Mouse (Mus musculus) stomach, embryonic 16.5 days (tissue): ENCODE measurements around the gene Gtf2i. TPM values are rescaled to one million over a fixed set of nuclear protein-coding genes. Genes with fewer than 3 reads are reported as not detected.

ENCODE experiments used
- ATAC-seq: fragments of 200-750 bp; cut with Nextera tagmentation; 2 replicates; pipeline ENCODE4 v1.8.0; 2017; ENCODE audit warnings: moderate number of reproducible peaks, moderate TSS enrichment; ENCODE audit not compliant: insufficient read depth, low FRiP score
- H3K27ac ChIP-seq: fragments of 300-500 bp; sonication (generic); 2 replicates; pipeline ENCODE4 v1.5.1; 2014; ENCODE audit warnings: low read length
- H3K27me3 ChIP-seq: fragments of 300-500 bp; sonication (generic); 2 replicates; pipeline ENCODE4 v1.6.1; 2014; ENCODE audit warnings: low read length, control low read depth, mixed read lengths; ENCODE audit not compliant: control insufficient read depth, insufficient read depth
- H3K36me3 ChIP-seq: fragments of 300-500 bp; sonication (generic); 2 replicates; pipeline ENCODE4 v1.6.1; 2014; ENCODE audit warnings: low read length; ENCODE audit not compliant: control insufficient read depth, insufficient read depth
- H3K4me1 ChIP-seq: fragments of 300-500 bp; sonication (generic); 2 replicates; pipeline ENCODE4 v1.6.1; 2014; ENCODE audit warnings: low read length, control low read depth, mixed read lengths; ENCODE audit not compliant: control insufficient read depth, insufficient read depth
- H3K4me2 ChIP-seq: fragments of 300-500 bp; sonication (generic); 2 replicates; pipeline ENCODE4 v1.6.1; 2014; ENCODE audit warnings: low read depth, low read length, mixed read lengths
- H3K4me3 ChIP-seq: fragments of 300-500 bp; sonication (generic); replicated peaks from 2 replicates; pipeline ENCODE4 v1.5.1; 2014; ENCODE audit warnings: mild to moderate bottlenecking, low read length
- H3K9ac ChIP-seq: fragments of 300-500 bp; sonication (generic); 2 replicates; pipeline ENCODE4 v1.6.1; 2014; ENCODE audit warnings: low read length
- H3K9me3 ChIP-seq: fragments of 300-500 bp; sonication (generic); replicated peaks from 2 replicates; pipeline ENCODE4 v1.6.1; 2016; ENCODE audit warnings: low read length, control low read depth; ENCODE audit not compliant: control insufficient read depth
- WGBS: fragments of 180-500 bp; shearing (Covaris S2); extraction: QIAGEN DNeasy Blood & Tissue Kit; methylation state at CpG from one replicate; pipeline ENCODE4 v1.1.7; 2014; 5-methylcytosine and 5-hydroxymethylcytosine counted together
- microRNA-seq: library from miRNA; unstranded; fragments of <30 nt; microRNA quantifications from one replicate; pipeline ENCODE4, GENCODE M21; 2016
- polyA plus RNA-seq: library from polyadenylated mRNA; unstranded; fragments of >200 nt; fragmentation: Nextera tagmentation; extraction: Ambion mirVana; gene quantifications from 2 replicates; pipeline ENCODE4 v1.2.1, GENCODE M21; 2015

The Gtf2i gene
- polyA plus RNA-seq, 1 experiment from 2014 or later, result 141 TPM

DNA sequence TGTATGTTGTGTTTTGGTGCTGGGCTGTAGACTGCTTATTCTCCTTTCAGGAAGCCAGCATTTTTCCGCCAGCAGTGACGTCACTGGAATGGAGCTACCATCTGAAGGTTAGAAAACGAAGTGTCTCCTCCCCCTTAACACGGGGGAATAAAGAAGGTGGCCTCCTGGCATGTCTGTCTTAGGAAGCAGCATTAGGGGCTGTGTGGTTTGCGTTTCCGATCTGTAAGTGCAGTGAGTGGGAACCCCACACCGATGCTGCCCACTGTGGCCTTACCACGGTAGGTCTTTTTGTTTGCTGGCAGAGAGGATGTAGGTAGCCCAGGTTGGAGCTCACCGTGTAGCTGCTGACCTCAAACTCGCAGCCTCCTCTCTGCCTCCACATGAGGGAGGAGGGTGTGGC is 107.8 kb downstream of the Gtf2i start:
- Histone ChIP-seq H3K4me1 (peaks cover 7% of the 10 kb centered on the region), H3K4me2 (no peak overlapping the region), H3K9me3 (no peaks in the 10 kb centered on the region), H3K36me3 (0 out of 2 replicates have a peak, but pooled peaks cover 3% of the 10 kb centered on the region), H3K27me3 (no peaks in the 10 kb centered on the region), H3K27ac (no peak overlapping the region), H3K4me3 (no peak overlapping the region), H3K9ac (no peak overlapping the region)
- WGBS, result 82% methylated on average over 10 of the region's 10 CpGs
- ATAC-seq, result no peak

DNA sequence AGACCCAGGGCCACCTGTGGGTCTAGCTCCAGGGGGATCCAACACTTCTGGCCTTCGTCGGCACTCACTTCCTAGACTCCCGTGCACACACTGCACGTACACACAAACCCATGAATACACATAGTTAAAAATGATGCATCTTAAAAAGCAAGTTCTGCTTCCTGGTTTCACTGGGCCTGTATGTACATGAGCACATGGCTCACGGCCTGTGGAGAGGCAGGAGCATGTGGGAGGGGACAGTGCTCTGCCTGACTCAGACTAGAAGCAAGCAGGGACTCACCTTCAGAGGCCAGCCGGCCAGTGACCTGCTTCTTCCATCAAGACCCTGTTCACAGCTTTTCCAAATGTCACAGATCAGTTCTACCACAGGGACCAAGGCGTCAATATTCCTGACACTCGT is 120.9 kb downstream of the Gtf2i start:
- Histone ChIP-seq H3K4me2 (no peak overlapping the region), H3K4me3 (no peak overlapping the region), H3K4me1 (no peaks in the 10 kb centered on the region), H3K27ac (no peak overlapping the region), H3K9me3 (no peaks in the 10 kb centered on the region), H3K27me3 (no peaks in the 10 kb centered on the region), H3K9ac (no peak overlapping the region), H3K36me3 (peaks cover 7% of the 10 kb centered on the region; the same call in 1 of the 2 replicates)
- 83% methylated on average over 8 of the region's 8 CpGs for WGBS
- no peak for ATAC-seq

DNA sequence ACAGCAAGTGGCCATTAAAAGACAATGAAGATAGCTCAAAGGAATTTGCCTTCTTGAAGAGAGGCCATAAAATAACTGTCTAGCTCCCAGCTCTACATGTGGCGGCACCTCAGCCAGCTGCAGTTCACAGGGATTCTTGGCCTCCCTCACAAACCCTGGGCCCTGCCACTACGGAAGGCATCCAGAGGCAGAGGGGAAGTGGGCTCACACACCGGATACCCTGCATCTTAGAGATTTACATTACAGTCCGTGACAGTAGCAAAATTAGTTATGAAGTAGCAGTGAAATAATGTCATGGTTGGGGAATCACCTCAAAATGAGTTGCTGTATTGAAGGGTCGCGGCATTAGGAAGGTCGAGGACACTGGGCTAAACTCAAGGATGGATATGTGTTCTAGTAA is 126.0 kb downstream of the Gtf2i start:
- WGBS, result 73% methylated on average over 7 of the region's 7 CpGs
- Histone ChIP-seq H3K4me2 (no peak overlapping the region), H3K36me3 (no peaks in the 10 kb centered on the region), H3K4me1 (0 out of 2 replicates have a peak, but pooled peaks cover under 1% of the 10 kb centered on the region), H3K9me3 (no peaks in the 10 kb centered on the region; the same call in 1 of the 2 replicates), H3K4me3 (no peak overlapping the region), H3K27me3 (no peaks in the 10 kb centered on the region), H3K9ac (no peak overlapping the region), H3K27ac (no peak overlapping the region)
- ATAC-seq, result no peak

Small RNAs within 50 kb of the gene (microRNA-seq; reads per million reads assigned to microRNA genes)
- not detected for gene Mir3965

Other genes starting within 250 kb of the Gtf2i start
- gene Castor2, start 215.0 kb downstream of the Gtf2i start, polyA plus RNA-seq, result 3.8 and 4.4 TPM in 2 replicates
- gene Rcc1l, start 138.0 kb downstream of the Gtf2i start, polyA plus RNA-seq, result 20.7 and 25.6 TPM in 2 replicates
- 7.1 and 8.1 TPM in 2 replicates for gene Gtf2ird2, start 130.7 kb downstream of the Gtf2i start, polyA plus RNA-seq
- gene Ncf1, start 85.1 kb downstream of the Gtf2i start, polyA plus RNA-seq, result 7.1 and 8.2 TPM in 2 replicates
- gene Gtf2ird1, start 142.0 kb upstream of the Gtf2i start, polyA plus RNA-seq, result 70.5 and 75.0 TPM in 2 replicates
- 2.9 and 3.5 TPM in 2 replicates for gene Clip2, start 237.7 kb upstream of the Gtf2i start, polyA plus RNA-seq
- 0.10 TPM in 1 of 2 replicates, not detected in the other for gene Syna, start 245.4 kb upstream of the Gtf2i start, polyA plus RNA-seq